Mouse (Mus musculus) olfactory bulb, adult 2 months (tissue): ENCODE measurements at regions not wholly inside any gene's neighbourhood (a gene's known extent, or its start where the extent isn't known, plus 50 kb on each side); places are given as distances from the start of the nearest gene placed in this dataset.

Source experiments
- CTCF ChIP-seq: fragments of 200-500 bp; IDR thresholded peaks from 2 replicates; pipeline ENCODE4 v1.5.1; 2012; ENCODE audit warnings: low read depth, mild to moderate bottlenecking, low read length, moderate library complexity; ENCODE audit not compliant: insufficient read depth
- POLR2A ChIP-seq: fragments of 200-500 bp; IDR thresholded peaks from 2 replicates; pipeline ENCODE4 v1.6.1; 2012; ENCODE audit warnings: mild to moderate bottlenecking, low read depth, low read length, moderate library complexity; ENCODE audit not compliant: insufficient read depth

DNA sequence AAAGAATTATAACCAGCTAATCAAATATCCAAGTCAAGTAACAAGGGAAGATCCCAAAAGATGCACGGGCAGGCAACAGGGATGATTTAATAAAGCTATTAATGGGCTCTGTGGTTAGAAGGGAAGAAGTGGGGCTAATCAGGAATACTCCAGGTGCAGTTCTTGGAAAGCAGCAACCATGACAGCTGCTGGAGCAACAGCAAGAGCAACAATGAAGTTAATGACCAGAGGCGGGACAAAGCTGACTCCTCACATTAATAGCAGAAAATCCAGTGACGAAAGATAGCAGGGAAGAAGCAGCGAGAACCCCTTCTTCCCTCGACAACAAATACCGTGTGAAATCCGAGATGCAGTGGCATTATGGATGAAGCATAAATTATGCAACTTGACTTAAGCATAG is 89.9 kb upstream of the Plppr4 start:
- no peak for TF ChIP-seq POLR2A
- TF ChIP-seq CTCF, result no peak
